Mouse (Mus musculus) lung, embryonic 16.5 days (tissue): ENCODE measurements around the gene Atp11c. TPM values are rescaled to one million over a fixed set of nuclear protein-coding genes. Genes with fewer than 3 reads are reported as not detected.

Source experiments
- ATAC-seq: fragments of 200-750 bp; cut with Nextera tagmentation; 2 replicates; pipeline ENCODE4 v1.8.0; 2017; ENCODE audit warnings: low read depth, mild to moderate bottlenecking, moderate library complexity
- H3K27ac ChIP-seq: fragments of 300-500 bp; sonication (generic); 2 replicates; pipeline ENCODE4 v1.5.1; 2014; ENCODE audit warnings: mild to moderate bottlenecking, control low read depth, low read length
- H3K27me3 ChIP-seq: fragments of 300-500 bp; sonication (generic); 2 replicates; pipeline ENCODE4 v1.6.1; 2014; ENCODE audit warnings: low read depth, low read length, mixed read lengths; ENCODE audit not compliant: control insufficient read depth, insufficient read depth
- H3K36me3 ChIP-seq: fragments of 300-500 bp; sonication (generic); 2 replicates; pipeline ENCODE4 v1.6.1; 2014; ENCODE audit warnings: low read length; ENCODE audit not compliant: control insufficient read depth, insufficient read depth
- H3K4me1 ChIP-seq: fragments of 300-500 bp; sonication (generic); replicated peaks from 2 replicates; pipeline ENCODE4 v1.6.1; 2014; ENCODE audit warnings: low read length, mixed read lengths; ENCODE audit not compliant: control insufficient read depth, insufficient read depth
- H3K4me2 ChIP-seq: fragments of 300-500 bp; sonication (generic); 2 replicates; pipeline ENCODE4 v1.6.1; 2014; ENCODE audit warnings: low read depth, low read length, control low read depth
- H3K4me3 ChIP-seq: fragments of 300-500 bp; sonication (generic); 2 replicates; pipeline ENCODE4 v1.5.1; 2014; ENCODE audit warnings: mild to moderate bottlenecking, low read length, control low read depth
- H3K9ac ChIP-seq: fragments of 300-500 bp; sonication (generic); 2 replicates; pipeline ENCODE4 v1.6.1; 2014; ENCODE audit warnings: low read length, control low read depth
- H3K9me3 ChIP-seq: fragments of 300-500 bp; sonication (generic); 2 replicates; pipeline ENCODE4 v1.6.1; 2016; ENCODE audit warnings: low read length; ENCODE audit not compliant: control insufficient read depth
- WGBS: fragments of 180-500 bp; shearing (Covaris S2); extraction: QIAGEN DNeasy Blood & Tissue Kit; methylation state at CpG from one replicate; pipeline ENCODE4 v1.1.7; 2014; 5-methylcytosine and 5-hydroxymethylcytosine counted together
- polyA plus RNA-seq: library from polyadenylated mRNA; unstranded; fragments of >200 nt; fragmentation: Nextera tagmentation; extraction: Ambion mirVana; gene quantifications from 2 replicates; pipeline ENCODE4 v1.2.1, GENCODE M21; 2015

Atp11c gene
- polyA plus RNA-seq, 1 experiment from 2014 or later, result 7.9 TPM

- WGBS, result 38% methylated on average over 4 of the region's 4 CpGs
- H3K27me3 ChIP-seq, result peaks cover 5% of the 10 kb centered on the region
- no peaks in the 10 kb centered on the region for H3K9me3 ChIP-seq
- H3K9ac ChIP-seq, result no peak overlapping the region
- H3K36me3 ChIP-seq, result no peaks in the 10 kb centered on the region
- no peaks in the 10 kb centered on the region for H3K4me1 ChIP-seq
- H3K27ac ChIP-seq, result no peak overlapping the region
- no peak overlapping the region for H3K4me3 ChIP-seq
- no peak for ATAC-seq
- no peak overlapping the region for H3K4me2 ChIP-seq
Measured at GRCm38 (mm10) chrX:60544098-60544497, 48.4 kb downstream of the Atp11c start.

GRCm38 (mm10) chrX:60542901-60543300, 49.6 kb downstream of the Atp11c start:
- Histone ChIP-seq H3K9me3 (no peaks in the 10 kb centered on the region), H3K4me1 (no peaks in the 10 kb centered on the region), H3K4me3 (no peak overlapping the region), H3K27me3 (no peaks in the 10 kb centered on the region), H3K4me2 (no peak overlapping the region), H3K9ac (no peak overlapping the region), H3K36me3 (no peaks in the 10 kb centered on the region), H3K27ac (no peak overlapping the region)
- 83% methylated on average over 1 of the region's 1 CpGs for WGBS
- ATAC-seq, result no peak

- no peak for ATAC-seq
- Histone ChIP-seq H3K4me1 (no peaks in the 10 kb centered on the region), H3K4me2 (no peak within 1 kb of the TSS), H3K4me3 (no peak within 1 kb of the TSS), H3K9me3 (no peaks in the 10 kb centered on the region), H3K27me3 (no peaks in the 10 kb centered on the region), H3K36me3 (no peaks in the 10 kb centered on the region), H3K27ac (no peak within 1 kb of the TSS), H3K9ac (no peak within 1 kb of the TSS)
Measured at GRCm38 (mm10) chrX:60539149-60539548, 53.3 kb downstream of the Atp11c start, which contains the start of gene Gm7073. TSS of gene Gm7073 (minus strand) at chrX:60539249.

DNA sequence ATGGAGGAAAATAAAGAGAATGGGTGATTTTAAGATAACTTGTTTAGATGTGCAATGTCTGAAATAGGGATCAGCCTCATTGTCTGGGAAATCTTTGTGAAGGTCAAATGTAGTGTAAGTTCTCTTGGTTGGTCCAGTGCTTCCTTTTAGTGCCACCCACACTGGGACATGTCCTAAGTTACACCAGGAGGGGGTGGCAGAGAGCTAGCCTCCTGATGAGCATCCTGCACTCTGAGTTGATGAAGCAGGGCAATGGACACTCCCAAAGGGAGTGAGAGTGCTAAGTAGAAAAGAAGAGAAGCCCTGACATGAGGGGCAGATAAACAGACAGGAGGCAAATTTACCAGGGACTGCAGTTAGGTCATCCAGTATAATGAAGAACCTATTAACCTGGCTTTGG, 88.5 kb downstream of the Atp11c start:
- no peaks in the 10 kb centered on the region for H3K9me3 ChIP-seq
- H3K36me3 ChIP-seq, result no peaks in the 10 kb centered on the region
- no peak overlapping the region for H3K9ac ChIP-seq
- no peaks in the 10 kb centered on the region for H3K27me3 ChIP-seq
- no peak for ATAC-seq
- H3K27ac ChIP-seq, result no peak overlapping the region
- H3K4me3 ChIP-seq, result no peak overlapping the region
- no peaks in the 10 kb centered on the region for H3K4me1 ChIP-seq
- H3K4me2 ChIP-seq, result no peak overlapping the region

DNA sequence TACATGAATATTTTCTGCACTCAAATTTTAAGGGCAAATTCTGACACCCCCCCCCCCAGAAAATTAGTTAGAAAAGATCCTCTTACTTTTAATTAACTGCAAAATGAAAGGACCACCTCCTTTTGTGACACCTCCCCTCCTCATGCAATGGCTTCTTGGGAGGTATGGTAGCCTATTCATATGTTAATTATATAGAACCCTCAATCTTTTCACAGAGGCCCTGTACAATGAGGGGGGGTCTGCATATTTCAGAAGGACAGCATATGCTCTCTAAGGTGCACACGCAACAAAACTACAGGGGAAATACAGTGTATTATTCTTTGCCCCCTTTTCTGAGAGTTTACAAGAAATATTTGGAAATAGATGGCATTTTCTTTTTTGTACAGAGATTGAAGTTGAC, 94.7 kb downstream of the Atp11c start:
- Histone ChIP-seq H3K4me2 (no peak overlapping the region), H3K4me1 (no peaks in the 10 kb centered on the region), H3K4me3 (no peak overlapping the region), H3K27ac (no peak overlapping the region), H3K27me3 (no peaks in the 10 kb centered on the region), H3K36me3 (no peaks in the 10 kb centered on the region), H3K9me3 (no peaks in the 10 kb centered on the region), H3K9ac (no peak overlapping the region)
- no peak for ATAC-seq
- 73% methylated on average over 1 of the region's 1 CpGs for WGBS

- no peak overlapping the region for H3K27ac ChIP-seq
- ATAC-seq, result no peak
- H3K27me3 ChIP-seq, result no peaks in the 10 kb centered on the region
- H3K4me1 ChIP-seq, result no peaks in the 10 kb centered on the region
- no peak overlapping the region for H3K4me3 ChIP-seq
- H3K36me3 ChIP-seq, result no peaks in the 10 kb centered on the region
- H3K4me2 ChIP-seq, result no peak overlapping the region
- no peak overlapping the region for H3K9ac ChIP-seq
- no peaks in the 10 kb centered on the region for H3K9me3 ChIP-seq
Measured at GRCm38 (mm10) chrX:60495308-60495707, 97.2 kb downstream of the Atp11c start.

GRCm38 (mm10) chrX:60463786-60464185, 128.7 kb downstream of the Atp11c start:
- no peak for ATAC-seq
- Histone ChIP-seq H3K36me3 (no peaks in the 10 kb centered on the region), H3K4me3 (no peak overlapping the region), H3K4me1 (no peaks in the 10 kb centered on the region), H3K9ac (no peak overlapping the region), H3K4me2 (no peak overlapping the region), H3K27me3 (no peaks in the 10 kb centered on the region), H3K9me3 (no peaks in the 10 kb centered on the region), H3K27ac (no peak overlapping the region)
- 11% methylated on average over 2 of the region's 2 CpGs for WGBS

DNA sequence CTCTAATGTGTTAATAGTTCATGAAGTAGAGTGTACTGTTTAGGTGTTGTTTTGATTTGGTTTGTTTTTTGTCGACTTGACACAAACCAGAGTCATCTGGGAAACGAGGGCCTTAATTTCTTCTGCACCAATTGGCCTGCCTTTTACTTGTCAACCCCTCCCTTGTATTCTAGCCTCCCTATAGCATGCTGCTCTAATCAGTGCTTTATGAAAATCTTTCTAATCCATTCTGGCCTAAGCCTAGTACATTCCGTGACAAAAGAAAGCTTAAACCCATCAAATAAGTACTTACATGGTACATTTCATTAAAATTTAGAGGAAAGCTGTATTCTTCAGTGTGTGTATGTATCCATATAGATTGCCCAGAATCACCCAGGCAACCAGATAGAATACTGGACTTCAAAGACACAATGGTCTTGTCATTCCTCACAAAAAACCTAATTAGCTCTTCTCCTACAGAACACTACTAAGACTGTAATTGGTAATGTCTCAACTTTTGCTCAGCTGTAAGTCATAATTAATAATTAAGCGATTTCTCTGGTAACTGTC, 177.9 kb downstream of the Atp11c start:
- no peak overlapping the region for H3K9ac ChIP-seq
- H3K36me3 ChIP-seq, result no peaks in the 10 kb centered on the region
- no peak for ATAC-seq
- no peaks in the 10 kb centered on the region for H3K4me1 ChIP-seq
- WGBS, result 55% methylated on average over 4 of the region's 4 CpGs
- no peak overlapping the region for H3K27ac ChIP-seq
- no peak overlapping the region for H3K4me3 ChIP-seq
- H3K27me3 ChIP-seq, result no peaks in the 10 kb centered on the region
- H3K9me3 ChIP-seq, result no peaks in the 10 kb centered on the region
- H3K4me2 ChIP-seq, result no peak overlapping the region

DNA sequence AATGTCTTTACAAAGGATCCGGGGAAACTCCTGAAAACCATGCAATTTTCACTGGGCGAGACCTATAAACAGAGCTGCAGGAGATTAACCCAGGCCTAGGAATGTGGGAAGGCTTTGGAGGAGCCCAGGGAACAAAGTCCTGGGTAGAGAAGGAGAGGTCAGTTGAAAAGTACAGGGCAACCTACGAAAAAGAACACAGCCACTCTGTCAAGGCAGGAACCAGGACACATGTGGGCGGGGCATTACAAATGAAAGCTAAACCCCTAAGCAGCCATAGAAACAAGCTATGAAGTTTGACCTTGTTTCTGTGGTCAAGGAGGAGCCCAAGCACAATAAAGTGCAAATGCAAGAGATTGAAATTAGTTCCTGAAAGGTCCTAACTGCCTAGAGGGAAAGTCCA, 186.8 kb downstream of the Atp11c start:
- Histone ChIP-seq H3K4me2 (no peak overlapping the region), H3K27ac (no peak overlapping the region), H3K9ac (no peak overlapping the region), H3K36me3 (no peaks in the 10 kb centered on the region), H3K4me3 (no peak overlapping the region), H3K4me1 (no peaks in the 10 kb centered on the region), H3K27me3 (no peaks in the 10 kb centered on the region), H3K9me3 (no peaks in the 10 kb centered on the region)
- ATAC-seq, result no peak
- WGBS, result 73% methylated on average over 4 of the region's 4 CpGs

- WGBS, result 9% methylated on average over 15 of the region's 17 CpGs
- Histone ChIP-seq H3K9me3 (no peaks in the 10 kb centered on the region), H3K9ac (peak overlapping the region; percentile 91), H3K4me2 (peak overlapping the region; percentile 34; the same call in 1 of the 2 replicates), H3K4me1 (no peaks in the 10 kb centered on the region), H3K36me3 (no peaks in the 10 kb centered on the region), H3K4me3 (peak overlapping the region; percentile 71), H3K27me3 (no peaks in the 10 kb centered on the region), H3K27ac (peak overlapping the region; percentile 95)
- ATAC-seq, result peak; percentile 96
Measured at GRCm38 (mm10) chrX:60404668-60405044, 187.8 kb downstream of the Atp11c start.
